Mouse (Mus musculus) heart, adult 18-20 months (tissue): ENCODE data around the gene Olfr172. TPM values are rescaled to one million over a fixed set of nuclear protein-coding genes. Genes with fewer than 3 reads are reported as not detected.

Experiments
- DNase-seq, 2 experiments: peaks; one replicate each; pipeline ENCODE4 v3.0.0; 2021 to 2022; ENCODE audit warnings: mixed read lengths in 1 of 2
- long read RNA-seq, 2 experiments: library from polyadenylated mRNA; stranded (forward); transcript quantifications; one replicate each; pipeline ENCODE4 v2.0.0; 2021
- microRNA-seq, 2 experiments: library from miRNA; unstranded; fragments of <30 nt; microRNA quantifications; one replicate each; pipeline ENCODE4 v1.2.0; 2022
- total RNA-seq, 2 experiments: library from RNA; stranded (reverse); gene quantifications; 2 replicates each; pipeline ENCODE4 v1.2.3; 2021

Olfr172 gene
- total RNA-seq = not detected
- long read RNA-seq, experiment 1 = 0 reads
- long read RNA-seq, experiment 2 = 0 reads

DNA sequence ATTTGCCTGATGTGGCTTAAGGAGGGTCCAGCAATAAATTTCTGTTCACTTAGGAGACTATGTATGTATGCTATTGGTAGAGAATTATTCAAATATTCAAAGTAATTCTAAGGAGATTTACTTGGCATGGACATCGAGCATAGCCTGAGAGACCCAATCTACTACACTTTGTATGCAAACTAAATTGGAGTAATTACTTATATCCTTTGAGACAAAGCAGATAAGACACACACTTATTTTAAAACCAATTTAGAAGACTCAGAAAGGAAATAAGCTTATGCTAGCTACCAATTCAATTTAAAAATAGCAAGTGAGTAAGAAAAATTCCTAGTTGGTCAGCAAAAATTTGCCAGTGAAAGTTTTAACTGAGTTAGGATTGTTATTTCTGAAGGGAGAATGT is at the start of gene Olfr172:
TSS of gene Olfr172 (minus strand) at position 101 of the 400 bp plus-strand sequence.
- DNase-seq = no peak

DNA sequence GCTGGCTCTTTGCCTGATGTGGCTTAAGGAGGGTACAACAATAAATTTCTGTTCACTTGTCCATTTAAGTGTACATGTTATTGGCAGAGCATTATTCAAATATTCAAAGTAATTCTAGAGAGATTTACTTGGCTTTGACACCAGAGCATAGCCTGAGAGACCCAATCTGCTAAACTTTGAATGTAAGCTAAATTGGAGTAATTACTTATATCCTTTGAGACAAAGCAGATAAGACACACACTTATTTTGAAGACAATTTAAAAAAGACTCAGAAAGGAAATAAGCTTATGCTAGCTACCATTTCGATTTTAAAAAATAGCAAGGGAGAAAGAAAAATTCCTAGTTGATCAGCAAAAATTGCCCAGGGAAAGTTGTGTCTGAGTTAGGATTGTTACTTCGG is 37.2 kb upstream of the Olfr172 start, which contains the start of gene Olfr173:
TSS of gene Olfr173 (minus strand) at position 101 of the 400 bp plus-strand sequence.
- no peak for DNase-seq

DNA sequence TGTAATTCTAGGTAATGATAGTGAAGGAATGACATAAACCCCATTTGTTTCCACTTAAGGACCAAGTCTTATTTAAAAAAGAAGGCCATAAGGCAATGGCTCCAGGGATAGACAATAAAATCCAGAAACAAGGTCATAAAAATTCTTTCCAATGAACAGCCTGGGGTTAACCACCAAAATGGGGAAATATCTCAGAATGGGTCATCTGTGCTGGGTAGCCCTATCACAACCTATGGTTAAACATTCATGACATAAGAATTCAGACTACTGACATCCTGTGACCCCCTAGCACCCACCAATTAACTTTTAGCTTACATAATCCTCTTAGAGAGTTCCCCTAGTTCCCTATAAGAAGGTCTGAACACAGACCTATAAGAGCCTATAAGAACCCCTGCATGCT is 6.8 kb downstream of the Olfr172 start:
- DNase-seq = no peak

DNA sequence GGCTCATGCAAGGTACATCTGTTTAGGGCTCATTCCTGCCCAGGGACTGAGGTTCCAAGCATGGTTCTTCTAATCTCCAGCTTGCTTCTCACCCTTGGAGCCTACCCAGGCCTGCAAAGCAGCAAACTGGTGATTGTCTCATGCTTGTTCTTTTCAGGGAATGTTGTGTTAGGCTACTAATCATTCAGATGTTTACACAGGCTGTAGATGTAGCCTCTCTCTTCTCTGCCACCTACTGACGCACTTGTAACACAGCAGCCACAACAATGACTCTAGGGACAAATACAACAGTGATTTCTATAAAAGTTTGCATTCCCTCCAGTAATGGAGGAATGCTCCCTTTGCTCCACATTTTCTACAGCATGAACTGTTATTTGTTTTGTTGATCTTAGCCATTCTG is 11.7 kb downstream of the Olfr172 start:
- peak in 1 of 2 experiments; percentile 9 for DNase-seq

DNA sequence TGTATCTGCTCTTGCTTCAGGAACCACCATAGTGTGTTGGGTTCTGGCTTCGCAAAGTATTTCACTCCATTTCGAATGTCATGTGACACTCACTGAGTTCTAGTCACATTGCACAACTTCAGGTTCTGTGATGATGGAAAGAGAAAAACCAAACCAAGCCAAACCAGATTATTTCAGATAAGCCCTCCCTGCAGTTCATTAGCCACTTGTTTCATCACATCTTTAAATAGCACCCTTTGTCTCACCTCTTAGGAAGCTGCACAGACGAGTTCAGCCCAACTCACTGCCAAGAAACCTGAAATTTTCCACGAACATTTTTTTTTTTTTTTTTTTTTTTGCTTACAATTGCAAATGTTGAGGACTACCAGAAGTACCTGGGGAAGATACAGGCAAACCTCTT is 16.3 kb downstream of the Olfr172 start:
- DNase-seq = peak; percentile 8 to 23

DNA sequence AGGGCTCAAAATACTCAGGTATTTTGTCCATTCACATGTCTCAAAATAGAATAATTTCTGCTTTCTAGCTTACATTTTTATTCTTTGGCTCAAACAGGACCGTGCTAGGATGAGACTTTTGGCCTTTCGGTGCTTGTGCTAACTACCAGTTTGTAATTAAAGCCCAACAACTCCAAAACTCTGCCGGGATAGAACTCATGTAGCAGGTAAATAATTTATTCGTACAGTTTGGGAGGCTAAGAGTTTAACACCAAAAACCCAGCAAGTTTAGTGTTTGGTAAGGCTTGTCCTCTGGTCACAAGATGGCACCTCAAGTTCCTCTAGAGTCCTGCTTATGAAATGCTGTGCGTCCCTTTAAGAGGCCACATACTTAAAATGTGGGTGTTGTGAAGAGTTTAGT is 22.2 kb downstream of the Olfr172 start:
- no peak for DNase-seq

DNA sequence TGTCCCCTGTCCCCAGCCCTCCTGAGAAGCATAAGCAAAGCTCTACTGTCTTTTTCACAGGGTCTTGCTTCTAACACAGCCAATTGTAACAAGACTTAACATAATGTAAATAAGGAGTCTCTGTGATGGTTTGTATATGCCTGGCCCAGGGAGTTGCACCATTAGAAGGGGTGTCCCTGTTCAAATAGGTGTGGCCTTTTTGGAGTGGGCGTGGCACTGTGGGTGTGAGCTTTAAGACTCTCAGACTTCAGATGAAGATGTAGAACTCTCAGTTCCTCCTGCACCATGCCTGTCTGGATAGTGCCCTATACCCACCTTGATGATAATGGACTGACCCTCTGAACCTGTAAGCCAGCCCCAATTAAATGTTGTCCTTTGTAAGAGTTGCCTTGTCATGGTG is 24.2 kb downstream of the Olfr172 start:
- no peak for DNase-seq

DNA sequence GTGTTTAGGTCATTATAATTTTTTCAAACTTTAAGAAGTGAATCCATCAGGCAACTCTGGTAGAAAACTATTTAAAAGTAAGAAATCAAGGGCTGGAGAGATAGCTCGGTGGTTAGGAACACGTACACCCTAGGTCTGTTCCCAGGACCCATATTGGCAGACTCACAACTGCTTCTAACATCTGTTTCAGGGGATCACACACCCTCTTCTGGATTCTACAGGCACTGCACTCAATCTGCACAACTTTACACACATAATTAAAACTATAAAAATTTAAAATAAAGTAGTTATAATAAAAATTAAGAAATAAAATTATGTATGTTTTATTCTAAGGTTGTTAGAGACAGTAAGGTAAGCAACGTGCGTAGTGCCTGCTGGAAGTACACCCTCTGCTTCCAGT is 24.8 kb downstream of the Olfr172 start:
- DNase-seq = no peak

DNA sequence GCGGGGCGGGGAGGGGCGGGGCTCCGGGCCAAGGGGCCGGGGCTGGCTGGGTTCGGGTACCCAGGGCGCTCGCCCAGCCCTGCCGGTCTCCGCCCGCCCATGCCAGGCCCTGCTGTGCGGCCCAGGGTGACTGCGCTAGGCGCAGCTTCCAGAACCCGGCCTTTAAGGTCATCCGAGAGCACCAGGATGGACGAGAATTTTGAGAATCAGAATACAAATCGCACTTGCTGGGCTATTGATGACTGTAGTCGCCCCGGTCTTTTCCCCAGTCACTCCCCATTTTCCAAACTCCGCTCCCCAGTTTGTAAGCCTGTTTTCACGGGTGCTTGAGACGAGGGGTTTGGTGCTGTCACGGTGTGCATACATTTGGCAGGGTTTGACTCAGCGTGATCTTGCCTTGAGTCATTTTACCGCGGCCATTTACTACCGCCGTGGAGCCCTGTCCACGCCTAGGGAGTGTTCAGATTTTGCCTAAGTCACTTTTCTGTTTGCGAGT is 34.8 kb downstream of the Olfr172 start:
- DNase-seq = no peak

DNA sequence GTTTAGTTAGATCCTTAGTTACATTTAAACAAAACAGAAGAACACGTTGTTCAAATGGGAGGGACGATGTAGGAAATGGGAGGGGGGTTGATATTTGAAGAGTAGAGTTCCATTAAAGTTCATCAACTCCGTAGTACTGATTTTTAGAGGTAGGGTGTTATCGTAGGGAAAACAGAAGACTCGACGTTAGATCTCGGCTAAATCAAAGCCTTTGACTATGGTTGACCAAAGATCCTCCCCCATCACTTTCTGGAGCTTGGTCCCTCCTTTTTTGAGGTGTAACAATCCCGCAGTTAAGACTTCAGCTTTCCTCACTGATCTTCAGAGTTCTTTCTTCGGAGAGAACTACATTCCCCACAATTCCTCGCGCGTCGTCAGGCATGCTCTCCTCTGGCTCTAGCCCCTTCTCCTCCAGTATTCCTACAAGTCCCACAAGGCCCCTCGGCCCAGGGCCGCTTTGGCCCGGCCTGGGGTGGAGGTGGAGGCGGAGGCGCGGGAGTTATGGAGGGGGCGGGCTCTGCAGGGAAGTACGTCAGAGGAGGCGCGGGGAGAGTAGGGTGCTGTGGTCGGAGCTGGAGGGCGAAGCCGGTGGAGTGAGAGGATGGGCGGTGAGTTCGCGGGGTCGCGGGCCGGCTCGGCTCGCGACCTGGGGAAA is 35.4 kb downstream of the Olfr172 start, which contains the start of gene Cldnd1:
TSS of gene Cldnd1 (plus strand) at position 434 of the 655 bp plus-strand sequence.
- peak; percentile 94 to 98 for DNase-seq

DNA sequence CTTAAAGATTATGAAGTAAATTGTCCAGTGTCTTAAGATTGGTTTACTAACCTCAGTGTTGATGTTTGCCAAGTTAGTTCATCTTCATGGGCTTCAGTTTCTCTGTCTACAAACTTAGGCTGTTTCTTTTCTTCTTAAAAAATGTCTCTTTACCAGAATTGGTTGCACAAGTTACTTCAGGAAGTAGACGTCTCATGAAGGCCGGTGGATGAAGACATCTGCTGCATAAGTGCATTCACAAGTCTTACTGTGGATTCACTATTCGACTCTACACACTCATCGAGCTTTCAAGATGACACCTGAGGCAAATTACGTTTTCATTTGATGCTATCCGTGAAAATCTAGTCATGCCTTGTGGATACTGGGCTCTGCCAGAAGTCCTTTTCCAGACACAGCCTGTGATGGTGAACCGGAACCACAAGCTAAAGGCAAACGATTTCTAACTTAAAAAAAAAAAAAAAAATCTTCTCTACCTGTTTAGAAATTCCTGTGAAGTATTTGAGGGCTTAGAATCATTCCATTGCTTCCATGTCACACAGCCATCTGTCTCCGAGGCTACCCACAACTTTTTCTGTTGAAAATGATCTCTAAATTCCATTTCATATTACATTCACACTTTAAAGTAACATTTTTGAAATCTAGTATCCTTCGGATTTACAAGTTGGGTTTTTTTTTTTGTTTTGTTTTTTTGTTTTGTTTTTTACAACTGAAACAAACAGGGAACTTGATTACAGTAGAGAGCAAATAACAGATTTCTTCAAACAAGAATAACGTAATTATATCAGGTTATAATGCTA is 36.1 kb downstream of the Olfr172 start:
- no peak for DNase-seq

DNA sequence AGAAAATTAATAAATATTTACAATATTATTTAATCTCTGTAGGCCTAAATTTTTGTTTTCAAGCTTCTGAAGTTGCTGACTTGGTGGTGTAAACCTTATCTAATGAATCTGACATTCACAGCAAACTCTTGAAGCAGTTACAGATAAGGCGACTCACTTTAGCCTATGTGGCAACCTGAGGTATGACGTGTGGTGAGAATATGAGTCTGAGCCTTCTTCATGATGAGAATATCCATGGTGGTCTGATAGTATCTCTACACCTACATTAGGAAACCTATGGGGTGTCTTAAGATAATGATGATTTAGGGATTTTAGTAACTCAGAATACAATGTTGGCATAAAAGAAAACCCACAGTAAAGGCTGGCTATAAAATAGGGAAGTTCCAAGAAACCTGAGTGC is 40.7 kb downstream of the Olfr172 start:
- DNase-seq = no peak

DNA sequence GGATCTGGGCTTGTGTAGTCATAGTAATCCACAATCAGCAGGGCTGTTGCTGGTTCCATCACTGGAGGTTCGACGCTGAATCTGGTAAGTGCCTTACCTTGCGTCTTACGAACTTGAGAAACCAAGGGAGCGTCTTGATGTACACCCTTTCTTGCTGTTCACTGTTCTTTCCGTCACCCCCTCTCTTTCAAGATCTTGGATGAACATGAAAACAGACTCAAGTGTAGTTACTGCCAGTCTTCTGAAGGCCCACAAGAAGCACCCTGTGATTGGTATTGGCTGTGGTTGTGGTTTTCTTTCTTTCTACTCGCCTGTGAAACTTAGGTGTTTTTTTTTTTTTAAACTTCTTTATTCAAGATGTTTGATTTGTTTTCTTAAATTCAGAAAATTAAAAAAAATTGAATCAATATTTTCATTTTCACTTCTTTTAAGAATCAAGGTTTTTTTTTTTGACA is 44.3 kb downstream of the Olfr172 start, which contains the start of gene Gpr15:
TSS of gene Gpr15 (minus strand) at position 405 of the 455 bp plus-strand sequence.
- DNase-seq = no peak

DNA sequence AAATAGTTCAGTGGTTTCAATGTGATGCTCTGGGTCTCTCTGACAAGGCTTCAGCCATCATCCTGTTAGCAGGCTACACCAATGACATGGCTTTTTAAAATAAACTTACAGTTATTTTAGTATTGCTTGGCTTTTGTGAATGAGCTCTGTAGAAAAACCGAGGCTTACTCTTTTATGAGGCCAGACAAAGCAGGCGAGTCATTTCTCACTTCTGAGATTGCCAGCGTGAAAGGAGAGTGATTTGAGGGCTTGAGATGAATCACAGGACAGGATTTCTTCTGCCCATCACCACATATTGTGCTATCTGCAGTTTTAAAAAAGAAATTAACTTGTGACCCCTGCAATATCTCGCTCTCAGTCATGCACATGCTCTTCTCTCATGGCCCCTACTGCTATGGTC is 48.0 kb downstream of the Olfr172 start:
- no peak for DNase-seq

DNA sequence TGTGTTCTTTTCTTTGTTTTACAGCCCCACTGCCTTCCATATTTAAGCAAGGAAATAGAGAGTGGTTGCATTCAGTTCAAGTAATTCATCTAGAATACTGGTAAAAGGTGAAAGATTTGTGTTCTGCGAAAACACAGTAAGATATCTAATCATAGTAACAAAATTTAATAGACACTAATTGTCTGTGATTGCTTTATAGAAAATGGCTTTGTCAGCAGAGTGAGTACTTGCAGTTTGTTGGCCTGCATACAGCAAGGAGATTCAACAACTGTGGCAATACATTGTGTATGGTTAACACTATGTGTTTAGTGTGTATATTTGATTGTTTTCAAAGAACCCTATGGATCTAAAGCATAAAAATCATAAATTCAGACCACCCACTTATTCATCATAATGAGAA is 49.8 kb downstream of the Olfr172 start:
- no peak for DNase-seq

DNA sequence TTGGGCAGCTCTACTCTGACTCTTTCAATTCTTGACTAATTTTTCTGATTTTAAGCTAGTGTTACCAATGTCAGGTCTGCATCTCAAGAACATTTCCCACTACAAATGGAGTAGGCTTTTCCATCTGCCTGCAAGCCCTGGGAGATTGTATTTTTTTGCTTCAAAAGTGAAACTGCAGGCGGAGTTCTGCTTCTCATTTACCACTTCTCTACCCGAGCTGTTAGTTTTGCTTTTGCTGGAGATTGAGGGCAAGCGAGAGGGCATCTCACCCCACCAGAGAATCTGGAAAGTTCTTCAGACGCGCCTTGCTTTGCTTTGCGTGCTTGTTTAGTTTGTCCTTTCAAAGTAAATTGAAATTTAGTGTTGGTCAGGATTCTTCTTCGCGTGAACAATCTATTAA is 50.8 kb downstream of the Olfr172 start:
- DNase-seq = no peak

Small RNA genes within 50 kb of the gene (microRNA-seq; reads per million reads assigned to microRNA genes)
- gene Gm27564 = 0 reads per million in 2 experiments

Other genes with a start within 250 kb of the Olfr172 start
- 10 to 100 TPM; 41.9 to 43.0 TPM for gene St3gal6, start 238.9 kb downstream of the Olfr172 start, total RNA-seq
- gene Gm813, start 146.2 kb downstream of the Olfr172 start, total RNA-seq = not detected
- gene E330017A01Rik, start 124.4 kb downstream of the Olfr172 start, total RNA-seq = not detected
- gene Cpox, start 92.9 kb downstream of the Olfr172 start, total RNA-seq = 10 to 100 TPM; 36.5 to 37.9 TPM
- not detected for gene Gpr15, start 44.1 kb downstream of the Olfr172 start, total RNA-seq
- gene Cldnd1, start 35.3 kb downstream of the Olfr172 start, total RNA-seq = 10 to 100 TPM; 48.7 to 51.0 TPM
- not detected for gene Olfr173, start 37.1 kb upstream of the Olfr172 start, total RNA-seq
- not detected for gene Olfr175-ps1, start 63.6 kb upstream of the Olfr172 start, total RNA-seq
- gene Olfr177, start 111.6 kb upstream of the Olfr172 start, total RNA-seq = not detected
- not detected for gene Olfr178, start 128.9 kb upstream of the Olfr172 start, total RNA-seq
- not detected for gene Olfr181, start 165.6 kb upstream of the Olfr172 start, total RNA-seq
- not detected for gene Olfr180, start 166.2 kb upstream of the Olfr172 start, total RNA-seq
- gene Olfr183, start 232.2 kb upstream of the Olfr172 start, total RNA-seq = not detected